Mouse (Mus musculus) 416B (cell line): ENCODE measurements at regions not wholly inside any gene's neighbourhood (a gene's known extent, or its start where the extent isn't known, plus 50 kb on each side); places are given as distances from the start of the nearest gene placed in this dataset.
"Not testable (repeated sequence)": the region's sequence is repeated elsewhere in the genome, so short reads cannot be mapped to it uniquely, and the experiment has no call there.

Source experiments
- DNase-seq: peaks from one replicate; pipeline ENCODE4 v3.0.0; 2011; ENCODE audit warnings: low read depth

DNA sequence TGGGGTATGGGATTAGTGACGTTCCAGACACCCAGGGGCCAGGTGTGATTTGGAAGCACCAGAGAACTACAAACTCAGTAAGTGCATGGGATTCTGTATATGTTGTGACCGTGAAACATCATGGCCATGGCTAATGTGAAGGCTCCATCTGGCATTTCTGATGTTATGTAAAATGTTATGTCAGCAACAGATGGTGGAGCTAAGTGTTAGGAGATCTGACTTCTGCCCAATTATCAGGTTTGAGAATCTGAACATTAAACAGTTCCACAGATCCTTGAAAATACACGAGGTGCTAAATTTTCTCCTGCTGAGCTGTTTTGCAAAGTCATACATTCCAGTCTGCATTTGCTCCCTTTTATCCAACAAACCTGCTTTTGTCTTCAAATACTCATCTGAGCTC lies 223.6 kb upstream of the Egfl6 start:
- DNase-seq, result no peak

DNA sequence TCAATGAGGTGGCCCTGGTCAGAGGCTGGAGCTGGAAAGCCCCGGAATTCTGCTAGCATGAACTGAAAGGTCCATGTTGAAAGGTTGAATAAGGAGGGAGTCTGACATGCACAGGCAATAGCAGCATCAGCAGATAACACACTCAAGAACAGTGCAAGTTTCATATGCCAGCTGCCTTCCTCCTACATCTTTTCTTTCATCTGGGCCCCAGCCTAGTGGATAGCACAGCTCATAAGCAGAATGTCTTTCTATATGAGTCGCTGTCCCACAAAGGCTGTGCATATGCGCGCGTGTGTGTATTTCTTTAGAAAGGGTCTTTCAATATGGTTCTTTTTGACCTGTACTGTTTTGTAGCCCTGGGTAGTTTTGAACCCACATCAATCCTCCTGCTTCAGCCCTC lies 222.7 kb upstream of the Egfl6 start:
- no peak for DNase-seq

DNA sequence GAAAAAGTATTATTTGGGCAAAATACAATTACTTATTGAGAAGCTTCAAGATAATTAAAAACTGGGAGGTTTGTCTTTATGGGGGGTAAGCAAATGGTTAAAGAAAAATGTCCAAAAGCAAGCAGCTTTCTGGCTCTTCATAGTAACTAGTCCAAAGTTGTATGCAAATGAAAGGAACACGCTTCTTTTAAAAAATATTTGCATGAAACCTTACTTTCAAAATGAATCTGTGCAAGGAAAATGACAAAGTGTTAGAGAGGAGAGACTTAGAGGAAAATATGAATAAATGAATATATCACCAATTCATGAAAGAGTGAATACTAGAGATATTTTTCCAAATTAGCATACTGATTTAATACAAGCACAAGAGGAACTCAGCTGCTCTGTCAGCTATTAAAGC lies 220.4 kb upstream of the Egfl6 start:
- DNase-seq, result no peak

DNA sequence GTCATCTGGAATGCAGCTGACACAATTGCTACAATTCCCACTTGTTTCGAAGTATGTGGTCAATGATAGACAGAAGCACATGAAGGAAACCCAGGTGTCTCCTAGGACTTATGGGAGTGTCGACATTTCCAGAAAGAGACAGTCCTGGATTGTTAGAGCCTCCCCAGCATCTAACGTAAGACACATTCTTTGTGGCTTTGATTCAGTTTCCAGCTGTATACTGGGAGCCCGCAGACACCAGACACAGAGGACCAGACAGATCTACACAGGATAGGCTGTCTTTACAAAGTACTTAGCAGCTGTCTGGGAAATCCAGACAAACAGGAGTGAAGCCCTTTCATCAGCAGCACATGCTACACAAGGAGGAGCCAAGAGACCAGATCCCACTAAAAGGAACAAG lies 220.0 kb upstream of the Egfl6 start:
- DNase-seq, result no peak

DNA sequence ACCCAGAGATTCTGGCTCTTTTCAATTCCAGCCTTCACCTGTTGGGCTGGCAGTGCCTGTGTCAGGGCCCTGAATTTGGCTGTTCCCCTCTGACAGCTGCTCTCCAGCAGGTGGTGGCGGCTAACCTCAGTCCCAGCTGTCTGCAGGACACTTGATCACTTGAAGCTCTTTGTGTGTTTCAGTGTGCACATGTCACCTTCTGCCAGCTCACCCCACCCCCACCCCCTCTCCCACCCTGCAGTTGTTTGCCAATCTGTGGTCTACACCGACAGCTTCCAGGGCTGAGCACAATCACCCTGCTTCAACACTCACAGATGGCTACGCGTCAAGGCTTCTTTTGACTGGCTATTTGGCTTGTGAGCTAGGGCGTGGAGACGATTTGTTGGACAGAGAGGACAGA lies 217.7 kb upstream of the Egfl6 start:
- peak; percentile 42 for DNase-seq

DNA sequence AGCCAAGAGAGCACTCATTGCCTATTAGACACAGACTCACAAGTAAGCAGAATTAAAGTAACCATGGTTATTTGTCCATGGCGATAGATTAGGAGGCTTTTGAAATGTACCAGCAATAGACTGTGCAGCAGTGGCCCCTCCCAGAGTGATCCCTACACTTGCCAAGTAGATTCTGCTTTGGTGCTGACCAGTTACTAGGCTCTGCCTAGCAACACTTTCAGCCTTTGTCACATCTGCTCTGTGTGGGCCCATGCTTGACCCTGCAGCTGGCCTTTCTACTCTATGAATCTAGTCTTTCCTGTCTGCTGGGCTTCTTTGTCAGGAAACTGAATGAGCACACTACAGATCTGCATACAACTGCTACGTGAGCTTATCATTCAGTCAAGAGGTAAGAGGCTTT lies 215.5 kb upstream of the Egfl6 start:
- no peak for DNase-seq

DNA sequence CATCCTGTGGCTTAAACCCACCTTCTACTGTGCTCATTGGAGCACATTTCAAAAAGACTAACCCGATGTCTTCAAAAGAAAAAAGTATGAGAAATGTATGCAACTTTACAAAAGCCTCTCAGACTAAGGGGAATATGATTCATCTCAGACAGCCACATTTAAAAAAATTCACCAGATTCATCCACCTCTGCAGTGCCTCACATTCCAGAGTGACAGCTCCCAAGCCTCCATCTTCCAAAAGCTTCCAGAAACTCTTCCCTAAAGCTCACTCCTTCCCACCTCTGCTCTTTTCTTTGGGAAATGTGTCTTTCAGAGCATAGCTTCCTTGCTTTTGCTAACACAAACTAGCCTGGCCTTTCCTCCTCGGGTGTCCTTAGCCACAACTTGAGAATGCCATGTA lies 210.1 kb upstream of the Egfl6 start:
- no peak for DNase-seq

DNA sequence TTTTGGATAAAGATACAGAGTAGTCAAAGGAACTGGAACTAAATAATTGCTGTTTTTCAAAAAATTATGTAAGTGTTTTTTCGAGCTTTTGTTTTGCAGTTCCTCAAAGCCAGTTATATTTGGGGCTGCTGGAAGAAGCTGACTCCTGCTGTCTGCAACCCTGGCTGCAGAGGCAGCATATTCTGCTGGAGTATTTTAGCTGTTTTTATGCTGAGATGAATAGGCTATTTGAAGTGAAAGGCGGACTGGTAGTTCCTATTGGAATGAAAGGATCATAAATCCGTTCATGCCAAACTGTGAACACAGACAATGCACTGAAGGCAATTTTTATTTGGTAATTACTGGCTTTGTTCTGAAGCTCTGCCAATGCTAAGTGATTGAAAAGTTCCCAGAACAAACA lies 203.5 kb upstream of the Egfl6 start:
- DNase-seq, result no peak

DNA sequence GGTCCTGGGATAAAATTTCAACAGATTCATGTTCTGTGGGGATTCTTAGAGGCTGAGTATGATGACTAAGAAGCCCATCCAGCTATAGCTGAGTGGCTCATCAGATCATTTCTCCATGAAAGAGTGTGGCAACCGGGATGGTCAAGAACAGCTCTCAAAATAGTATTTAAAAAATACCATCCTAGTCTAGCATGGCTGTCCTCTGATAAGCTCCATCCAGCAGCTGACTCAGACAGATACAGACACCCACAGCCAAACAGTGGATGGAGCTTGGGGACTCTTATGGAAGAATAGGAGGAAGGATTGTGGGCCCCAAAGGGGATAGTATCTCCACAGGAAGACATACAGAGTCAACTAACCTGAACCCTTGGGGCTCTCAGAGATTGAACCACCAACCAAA lies 201.6 kb upstream of the Egfl6 start:
- not testable (repeated sequence) for DNase-seq

DNA sequence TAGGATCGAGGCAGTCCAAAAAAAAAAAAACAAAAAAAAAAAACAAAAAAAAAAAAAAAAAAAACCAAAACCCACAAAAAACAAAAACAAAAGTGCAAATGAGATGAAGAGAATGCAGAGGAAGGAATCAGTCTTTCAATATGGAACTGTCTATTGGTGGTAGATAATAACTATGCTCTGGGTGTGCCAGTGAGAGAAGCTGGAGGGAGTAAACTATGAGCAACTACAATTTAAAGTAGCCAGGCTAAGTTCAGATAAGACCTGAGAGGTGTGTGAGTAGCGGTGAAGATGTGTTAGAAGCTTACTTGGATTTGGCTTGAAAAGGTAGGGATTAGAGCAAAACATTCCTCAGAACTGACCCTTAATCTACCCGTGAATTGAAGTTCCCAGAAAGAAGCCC lies 200.1 kb upstream of the Egfl6 start:
- no peak for DNase-seq

DNA sequence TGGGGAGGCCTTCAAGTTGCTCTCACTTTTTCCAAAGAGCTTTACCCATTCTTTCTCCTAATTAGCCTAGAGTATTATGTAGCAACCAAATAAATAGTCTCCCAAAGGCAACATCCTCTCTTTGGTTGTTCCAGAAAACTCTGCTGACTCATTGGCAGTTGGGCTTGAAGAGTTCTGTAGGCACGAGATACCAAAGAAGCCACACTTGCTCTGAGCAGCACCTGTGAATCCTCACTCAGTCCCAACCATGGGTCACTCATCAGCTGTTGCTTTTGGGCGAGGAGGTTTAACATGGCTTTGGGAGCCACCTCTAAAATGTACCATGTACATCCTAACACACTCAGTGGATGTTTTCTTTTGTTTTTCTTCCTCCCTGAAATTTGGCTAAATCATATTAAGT lies 197.9 kb upstream of the Egfl6 start:
- peak; percentile 28 for DNase-seq

DNA sequence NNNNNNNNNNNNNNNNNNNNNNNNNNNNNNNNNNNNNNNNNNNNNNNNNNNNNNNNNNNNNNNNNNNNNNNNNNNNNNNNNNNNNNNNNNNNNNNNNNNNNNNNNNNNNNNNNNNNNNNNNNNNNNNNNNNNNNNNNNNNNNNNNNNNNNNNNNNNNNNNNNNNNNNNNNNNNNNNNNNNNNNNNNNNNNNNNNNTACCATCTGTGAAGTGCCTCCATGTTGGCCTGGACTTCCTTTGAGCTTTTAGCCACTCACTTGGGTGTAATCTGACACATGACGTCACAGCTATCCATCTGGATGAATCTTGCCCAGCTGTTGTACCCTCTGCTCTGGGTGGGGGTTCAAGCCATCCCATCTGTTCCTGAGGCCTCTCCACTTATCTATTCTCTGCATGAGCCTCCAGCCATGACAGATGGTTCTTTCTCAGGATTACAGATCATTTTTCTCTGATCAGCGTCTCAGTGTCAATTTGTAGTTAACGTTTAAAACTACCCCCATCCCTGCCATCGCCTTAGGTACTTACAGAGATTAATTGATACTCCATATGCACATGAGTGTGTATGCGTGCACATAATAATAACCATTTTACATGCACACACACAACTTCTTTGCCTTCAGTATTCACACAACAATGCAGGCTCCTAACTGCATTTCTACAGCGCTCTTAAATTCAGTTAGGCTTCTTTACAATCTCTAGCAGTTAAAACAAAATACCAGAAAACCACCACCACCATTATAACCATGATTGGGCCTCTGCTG lies 194.0 kb upstream of the Egfl6 start:
- DNase-seq, result no peak

DNA sequence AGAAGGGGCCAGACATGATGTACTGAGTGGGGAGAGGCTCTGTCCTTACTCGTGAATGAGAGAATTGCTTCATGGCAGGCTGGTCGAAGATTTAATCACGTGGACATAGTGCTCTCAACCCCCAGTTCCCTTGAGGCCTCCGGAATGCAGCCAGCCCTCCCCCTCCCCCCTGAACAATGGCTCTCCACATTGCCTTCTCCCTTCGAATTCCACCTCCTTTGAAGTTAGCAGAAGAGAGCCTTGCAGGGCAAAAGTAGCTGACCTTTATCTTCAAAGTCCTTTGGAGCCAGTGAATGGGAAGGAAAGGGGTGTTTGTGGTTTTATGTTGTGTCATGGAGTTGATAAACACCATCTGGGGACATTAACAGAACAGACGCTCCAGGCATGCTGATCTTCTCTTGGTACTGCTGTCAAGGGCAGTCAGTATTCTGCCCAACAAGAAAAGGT lies 187.9 kb upstream of the Egfl6 start:
- peak; percentile 51 for DNase-seq

DNA sequence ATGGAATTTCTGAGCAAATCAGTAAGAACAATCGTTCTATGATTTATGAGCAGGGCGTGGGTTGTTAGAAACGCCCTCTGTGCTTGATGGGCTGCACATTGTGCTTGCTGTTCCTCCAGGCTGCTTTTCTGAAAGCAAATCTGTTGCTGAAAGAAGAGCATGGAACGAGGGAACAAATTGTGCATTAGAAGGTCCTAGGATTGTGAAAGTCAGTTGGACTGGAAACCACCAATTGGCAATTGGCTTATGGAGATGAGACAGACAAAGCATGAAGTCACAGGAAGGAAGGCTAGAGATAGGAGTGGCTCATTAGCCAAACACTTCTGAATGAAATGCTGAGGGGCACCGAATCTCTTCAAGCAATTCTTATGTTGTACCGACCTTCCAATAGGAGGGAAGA lies 181.5 kb upstream of the Egfl6 start:
- DNase-seq, result peak; percentile 17

DNA sequence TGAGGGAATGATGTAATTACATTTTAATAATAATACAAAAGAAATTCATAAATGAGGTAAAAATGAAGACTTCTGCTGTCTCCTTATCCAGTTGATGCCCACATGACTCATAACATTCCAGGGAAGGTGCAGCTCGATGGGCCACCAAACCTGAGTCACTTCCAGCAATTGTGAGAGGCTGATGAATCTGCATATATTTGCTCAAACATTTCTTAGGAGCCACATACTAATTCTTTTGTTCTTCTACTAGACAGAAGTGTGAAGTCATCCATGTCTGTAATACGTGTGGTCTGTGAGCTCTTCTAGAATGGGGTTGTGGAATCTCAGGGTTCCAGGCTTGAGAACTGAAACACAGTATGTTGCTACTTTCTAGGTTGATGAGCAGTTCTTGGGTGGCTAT lies 180.1 kb upstream of the Egfl6 start:
- DNase-seq, result no peak

DNA sequence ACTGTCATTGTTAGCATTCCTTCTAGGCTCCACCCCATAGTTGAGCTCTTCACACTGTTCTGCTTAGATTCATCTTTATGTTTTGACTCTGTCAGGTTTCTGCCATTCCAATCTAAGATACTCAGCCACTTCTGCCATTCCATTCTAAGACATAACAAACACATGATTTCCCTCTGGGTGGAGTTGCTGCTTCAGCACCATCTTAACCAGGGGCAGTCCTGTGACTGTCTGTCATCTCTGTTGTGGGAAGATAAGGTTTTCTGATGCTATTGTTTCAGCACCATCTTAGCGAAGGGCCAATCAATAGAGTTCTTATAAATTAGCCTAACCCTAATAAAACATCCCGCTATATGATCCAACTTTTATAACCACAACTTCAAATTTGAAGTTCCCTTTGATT lies 176.6 kb upstream of the Egfl6 start:
- peak; percentile 2 for DNase-seq

DNA sequence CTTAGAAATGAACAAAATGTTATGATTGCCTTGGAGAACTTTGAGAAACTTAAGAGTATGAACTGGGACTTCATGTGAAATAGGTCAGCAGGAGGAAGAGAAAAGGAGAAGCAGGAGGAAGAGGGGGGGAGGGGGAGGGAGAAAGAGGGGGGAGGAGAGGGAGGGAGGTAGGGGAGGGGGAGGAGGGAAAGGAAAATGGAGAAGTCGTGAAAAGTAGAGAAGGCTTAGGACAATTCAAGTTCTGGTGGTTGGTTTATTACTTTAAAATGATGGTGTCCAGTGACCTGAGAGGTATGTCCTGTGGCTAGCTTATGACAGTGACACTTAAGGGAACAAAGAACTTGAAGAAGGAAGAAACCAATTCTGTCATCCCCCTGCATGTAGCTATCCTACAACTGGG lies 171.6 kb upstream of the Egfl6 start:
- DNase-seq, result peak; percentile 4

DNA sequence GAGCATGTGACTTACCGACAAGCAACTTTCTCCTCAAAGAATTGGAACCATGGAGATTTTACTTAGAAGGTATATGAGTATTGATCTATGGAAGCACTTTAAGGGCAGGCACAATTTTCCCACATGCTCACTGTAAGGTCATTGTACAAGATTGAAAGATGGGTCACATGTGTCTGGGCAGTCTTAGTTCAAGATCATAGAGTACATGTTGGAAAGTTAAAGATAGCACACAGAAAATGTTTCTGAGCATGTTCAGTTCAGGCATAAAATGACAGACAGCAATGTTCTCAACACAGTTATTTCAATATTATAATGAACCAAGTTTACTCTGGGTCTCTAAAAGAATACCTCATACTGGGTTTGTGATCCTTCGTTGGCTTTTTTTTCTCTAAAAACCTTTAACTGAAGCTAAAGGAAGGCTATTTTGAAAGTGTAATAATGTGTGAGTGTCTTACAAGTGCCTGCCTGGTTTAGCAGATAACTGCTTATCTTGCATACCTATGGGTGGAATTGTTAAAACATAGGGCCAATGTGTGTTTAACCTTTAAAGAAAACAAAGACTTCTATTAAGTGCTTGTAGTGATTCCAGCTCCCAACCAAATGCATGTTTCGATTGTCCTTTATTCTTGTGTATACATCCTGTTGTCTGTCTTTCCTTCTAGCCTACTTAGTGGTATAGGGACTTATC lies 169.6 kb upstream of the Egfl6 start:
- no peak for DNase-seq

DNA sequence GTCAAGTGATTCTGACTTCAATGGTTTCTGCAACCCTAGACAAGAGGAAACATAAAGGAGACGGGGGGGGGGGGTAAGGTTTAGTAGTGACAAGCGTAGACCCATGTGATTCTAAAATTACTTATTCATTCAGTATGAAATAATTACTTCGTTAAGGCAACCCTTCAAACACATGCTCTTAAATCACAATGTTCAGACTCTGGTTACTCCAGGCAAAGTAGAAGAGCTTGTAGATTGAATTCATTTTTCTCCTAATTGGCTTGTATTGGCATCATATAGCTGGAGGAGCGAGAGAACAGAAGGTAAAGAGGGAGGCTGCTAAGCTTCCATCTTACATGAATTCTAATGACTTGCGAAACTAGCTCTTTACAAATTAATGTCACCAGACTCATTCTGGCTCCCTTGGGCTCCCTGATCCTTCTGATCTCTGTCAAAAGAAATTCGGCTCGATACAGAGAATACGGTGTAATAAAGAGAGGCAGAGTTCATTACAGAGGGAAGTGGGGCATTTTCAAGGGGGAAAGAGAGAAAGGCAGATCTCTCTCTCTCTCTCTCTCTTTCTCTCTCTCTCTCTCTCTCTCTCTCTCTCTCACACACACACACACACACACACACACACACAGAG lies 163.6 kb upstream of the Egfl6 start:
- no peak for DNase-seq

DNA sequence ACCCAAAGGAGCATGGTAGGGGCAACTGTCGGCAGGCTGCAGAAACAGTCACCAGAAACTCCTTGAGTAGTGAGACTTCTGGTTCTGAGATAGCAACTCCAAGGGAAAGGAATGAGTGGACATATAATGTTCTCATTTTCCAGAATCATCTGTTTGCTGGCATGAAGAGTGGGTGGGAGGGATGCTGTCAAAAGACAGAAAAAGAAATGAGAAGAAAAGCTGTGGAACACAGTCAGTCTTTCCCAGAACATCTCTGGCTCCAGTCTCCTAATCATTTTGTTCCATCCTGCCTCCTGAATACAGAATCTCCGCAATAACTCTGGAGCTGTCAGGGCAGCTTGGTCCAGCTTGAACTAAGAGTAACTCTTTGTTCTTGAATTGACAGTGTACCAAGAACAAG lies 145.8 kb upstream of the Egfl6 start:
- no peak for DNase-seq

DNA sequence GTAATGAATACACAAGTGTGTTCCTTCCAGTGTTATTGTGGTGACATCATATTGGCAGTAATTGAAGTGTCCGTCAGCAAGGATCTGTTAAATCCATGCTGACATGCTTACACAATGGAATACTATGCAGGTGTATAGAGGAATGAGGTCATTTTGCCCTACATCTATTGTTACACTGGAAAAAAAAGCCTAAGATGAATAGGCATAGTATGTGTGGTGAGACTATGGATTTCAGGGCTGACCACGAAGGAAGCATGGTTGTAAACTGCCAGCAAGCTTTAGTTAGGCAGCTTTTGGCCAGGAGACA lies 143.1 kb upstream of the Egfl6 start:
- DNase-seq, result peak; percentile 81

DNA sequence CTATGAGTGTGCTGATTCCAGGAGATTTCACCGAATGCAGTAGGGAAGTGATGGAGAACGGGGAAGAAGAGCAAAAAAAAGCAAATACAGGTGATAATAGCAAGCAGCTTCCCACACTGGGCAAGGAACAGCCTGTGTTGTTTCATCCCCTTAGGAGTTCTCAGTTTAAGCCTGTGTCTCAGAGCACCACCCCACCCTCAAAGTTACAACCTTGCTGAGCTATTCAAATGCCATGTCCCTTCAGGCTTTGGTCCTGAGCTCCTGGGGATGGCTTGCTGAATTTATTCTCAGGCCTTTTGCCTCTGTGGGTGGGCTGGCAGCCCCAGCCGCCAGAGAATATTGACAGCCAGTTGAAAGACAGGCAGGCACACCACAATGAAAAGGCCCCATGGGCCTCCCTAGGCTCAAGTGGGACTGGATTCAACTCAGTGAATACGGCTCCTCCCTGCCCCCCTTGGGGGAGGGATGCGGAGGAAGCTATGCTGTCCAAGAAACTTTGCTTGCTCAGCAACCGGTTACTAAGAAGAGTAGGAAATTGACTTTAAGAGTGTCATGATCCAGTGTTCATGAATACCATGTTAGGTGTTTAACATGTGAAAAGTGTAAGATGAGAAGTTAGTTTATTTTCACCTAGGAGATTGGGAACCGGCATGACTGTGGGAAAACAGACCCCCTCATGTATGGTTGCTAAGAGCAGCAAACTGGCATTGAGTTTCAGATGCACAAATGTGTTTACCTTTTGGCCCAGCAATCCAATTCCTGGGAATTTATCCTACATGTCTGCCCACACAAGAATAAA lies 142.5 kb upstream of the Egfl6 start:
- no peak for DNase-seq
